Mouse (Mus musculus): ENCODE results near the gene Nek2.

The Nek2 gene

DNA sequence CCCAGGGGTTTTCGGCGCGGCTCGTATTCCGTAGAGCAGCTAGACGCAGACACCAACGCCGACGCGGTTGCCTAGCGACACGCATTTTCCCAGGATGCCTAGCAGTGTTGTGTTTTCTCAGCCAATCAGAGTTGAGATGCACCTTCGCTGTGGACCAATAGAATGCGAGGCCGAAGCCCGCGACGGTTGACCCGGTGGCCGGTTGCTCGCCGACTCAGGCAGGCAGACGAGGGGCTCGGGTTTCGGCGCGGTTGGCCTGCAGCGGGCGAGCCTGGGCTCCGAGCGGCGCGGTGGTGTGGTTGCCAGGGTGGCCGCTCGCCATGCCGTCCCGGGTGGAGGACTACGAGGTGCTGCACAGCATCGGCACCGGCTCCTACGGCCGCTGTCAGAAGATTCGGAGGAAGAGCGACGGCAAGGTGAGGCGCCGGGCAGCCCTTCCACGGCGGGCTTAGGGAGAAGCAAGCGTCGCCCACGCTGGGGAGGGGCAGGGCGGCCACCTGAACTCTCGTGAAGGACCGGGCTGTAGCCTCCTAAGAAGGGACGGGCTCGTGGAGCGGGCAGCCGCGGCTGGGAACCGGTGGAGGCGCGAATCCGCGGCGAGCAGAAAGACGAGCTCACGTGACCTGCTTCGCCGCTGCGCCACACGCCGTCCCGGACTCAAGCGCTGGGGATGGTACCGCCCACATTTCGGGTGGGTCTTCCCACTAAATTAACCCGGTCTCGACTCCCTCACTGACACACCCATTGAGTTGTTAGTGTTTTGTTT is at the start of gene Nek2:
Nek2 (plus strand) TSS at position 119 of the 766 bp plus-strand sequence.
- DNase-seq (ENCODE audit: low read depth), result peak; percentile 94

DNA sequence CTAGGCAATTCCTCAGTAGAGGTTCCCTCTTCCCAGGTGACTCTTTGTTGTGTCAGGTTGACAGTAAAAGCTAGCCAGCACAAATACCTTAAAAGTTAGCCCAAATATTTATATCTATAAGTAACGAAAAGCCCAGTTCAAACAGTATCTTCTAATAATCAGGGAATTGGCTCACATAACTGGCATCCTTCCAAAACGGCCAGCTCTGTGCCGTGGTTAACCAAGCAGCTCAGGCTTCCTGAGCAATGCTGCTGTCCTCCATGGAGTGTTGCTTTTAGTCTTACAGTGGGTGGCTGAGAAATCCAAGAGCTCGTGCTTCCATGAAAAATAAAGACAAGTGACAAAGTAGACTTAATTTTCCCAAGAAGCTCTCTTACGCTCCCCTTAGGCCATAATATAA is 47.1 kb upstream of the Nek2 start:
- DNase-seq (ENCODE audit: low read depth), result no peak

DNA sequence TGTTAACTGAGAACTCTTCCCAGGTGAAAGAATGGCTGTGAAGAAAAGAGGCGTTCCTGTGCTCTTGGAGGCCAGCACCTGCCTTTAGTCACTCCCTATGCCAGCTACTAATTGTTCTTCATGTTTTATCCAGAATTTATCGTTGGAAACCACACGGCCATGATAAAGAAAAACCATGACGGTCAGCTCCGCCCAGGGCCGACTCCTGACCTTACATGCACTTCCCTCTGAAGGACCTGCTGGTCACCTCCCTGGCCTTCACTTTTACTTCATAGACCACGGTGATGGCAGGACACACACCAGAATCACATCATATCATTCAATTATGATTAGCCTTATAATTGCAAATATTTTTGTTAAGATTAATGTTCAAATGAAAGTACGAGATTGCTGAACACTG is 46.1 kb upstream of the Nek2 start:
- no peak for DNase-seq (ENCODE audit: low read depth)

- DNase-seq (ENCODE audit: low read depth), result no peak
Observed at GRCm38 (mm10) chr1:191777521-191777920, 43.7 kb upstream of the Nek2 start.

DNA sequence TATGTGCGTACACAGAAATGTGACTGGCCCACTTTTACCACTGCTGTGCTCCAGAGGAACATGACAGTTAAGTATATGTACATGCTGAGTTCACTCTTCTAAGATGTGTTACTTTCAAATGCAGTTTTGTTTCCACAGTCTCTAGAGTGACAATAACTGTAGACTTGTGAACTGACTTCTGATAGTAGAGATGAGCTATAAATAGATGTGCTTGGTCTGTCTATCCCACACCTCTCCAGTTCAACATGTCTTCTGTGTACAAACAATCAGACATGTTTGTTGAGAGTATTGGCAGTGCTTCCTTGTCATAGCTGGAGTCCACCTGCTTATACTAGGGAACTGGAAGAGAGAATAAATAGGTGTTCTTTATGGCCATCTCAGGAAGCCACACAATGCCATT is 40.8 kb upstream of the Nek2 start:
- DNase-seq (ENCODE audit: low read depth), result no peak

GRCm38 (mm10) chr1:191785108-191785507 is 36.1 kb upstream of the Nek2 start:
- no peak for DNase-seq (ENCODE audit: low read depth)

DNA sequence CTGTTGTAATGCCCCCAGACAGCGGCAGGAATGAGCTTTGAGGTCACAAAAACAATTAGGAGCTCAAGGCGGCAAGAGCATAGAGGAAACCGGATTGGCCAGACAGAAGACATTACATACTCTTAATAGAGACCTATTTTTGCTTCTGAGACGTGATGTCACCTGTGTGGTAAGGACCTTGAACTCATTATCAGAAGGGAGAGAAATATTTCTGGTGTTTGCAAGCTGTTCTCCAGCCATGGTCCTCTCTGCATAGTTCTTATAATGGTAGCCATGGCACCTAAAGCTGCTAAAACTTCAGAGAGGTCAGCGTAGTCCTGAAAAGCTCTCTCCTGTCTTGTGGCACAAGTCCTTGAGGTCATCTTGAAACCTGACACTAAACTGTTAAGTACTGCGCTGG is 35.0 kb upstream of the Nek2 start:
- no peak for DNase-seq (ENCODE audit: low read depth)

DNA sequence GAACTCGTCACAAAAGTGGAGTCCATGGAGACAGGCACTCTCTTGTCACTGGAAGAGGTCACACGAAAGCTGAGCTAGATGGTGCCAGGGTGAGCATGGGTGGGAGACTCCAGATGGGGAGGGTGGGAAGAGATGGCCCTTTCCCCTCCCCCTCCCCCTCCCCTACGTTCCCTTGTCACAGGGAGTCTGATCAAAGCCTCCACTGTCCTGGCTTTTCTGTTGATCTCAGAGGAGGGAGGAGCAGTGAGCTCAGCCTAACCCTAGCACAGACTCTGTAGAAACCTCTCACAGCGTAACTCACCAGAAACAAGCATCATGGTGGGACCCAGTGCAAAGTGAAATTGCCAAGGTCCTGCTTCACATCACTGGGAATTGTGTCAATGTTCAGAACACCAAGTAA is 33.9 kb upstream of the Nek2 start:
- no peak for DNase-seq (ENCODE audit: low read depth)

- no peak for DNase-seq (ENCODE audit: low read depth)
Observed at GRCm38 (mm10) chr1:191792991-191793390, 28.3 kb upstream of the Nek2 start.

GRCm38 (mm10) chr1:191793888-191794532 is 27.2 kb upstream of the Nek2 start:
- DNase-seq (ENCODE audit: low read depth), result no peak

DNA sequence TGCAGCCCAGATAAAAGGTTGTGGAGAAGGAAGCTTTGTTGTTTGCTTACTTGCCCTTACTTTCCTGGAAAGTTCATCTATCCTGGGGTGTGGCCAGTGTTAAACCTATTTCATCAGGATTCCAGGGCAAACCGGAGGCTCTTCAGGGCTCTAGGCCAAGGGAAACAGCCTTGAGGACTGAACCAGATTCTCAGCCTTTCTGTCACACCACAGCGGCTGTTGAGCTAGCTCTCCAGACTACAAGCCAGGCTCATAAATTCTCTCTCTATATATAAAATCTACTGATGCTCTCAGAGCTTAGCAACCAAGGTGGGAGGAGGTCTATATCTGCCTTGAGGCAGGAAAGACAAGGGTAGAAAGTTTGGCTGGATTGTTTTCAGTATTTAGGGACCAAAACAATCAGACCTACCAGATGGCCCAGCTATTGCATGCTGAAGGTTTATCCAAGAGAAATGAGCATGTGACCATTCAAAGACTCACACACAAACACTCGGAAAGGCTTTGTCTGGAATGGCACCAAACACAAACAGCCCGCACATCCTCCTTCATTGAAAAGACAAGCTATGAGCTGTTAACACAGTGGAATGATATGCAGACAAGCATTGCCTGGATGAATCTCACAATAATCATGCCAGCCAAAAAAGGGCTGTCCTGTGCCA is 24.9 kb upstream of the Nek2 start:
- no peak for DNase-seq (ENCODE audit: low read depth)

GRCm38 (mm10) chr1:191802093-191802819 is 19.0 kb upstream of the Nek2 start:
- no peak for DNase-seq (ENCODE audit: low read depth)

GRCm38 (mm10) chr1:191802820-191803655 is 18.2 kb upstream of the Nek2 start:
- DNase-seq (ENCODE audit: low read depth), result no peak

GRCm38 (mm10) chr1:191804747-191805146 is 16.5 kb upstream of the Nek2 start:
- no peak for DNase-seq (ENCODE audit: low read depth)

- no peak for DNase-seq (ENCODE audit: low read depth)
Observed at GRCm38 (mm10) chr1:191805788-191806187, 15.5 kb upstream of the Nek2 start.

DNA sequence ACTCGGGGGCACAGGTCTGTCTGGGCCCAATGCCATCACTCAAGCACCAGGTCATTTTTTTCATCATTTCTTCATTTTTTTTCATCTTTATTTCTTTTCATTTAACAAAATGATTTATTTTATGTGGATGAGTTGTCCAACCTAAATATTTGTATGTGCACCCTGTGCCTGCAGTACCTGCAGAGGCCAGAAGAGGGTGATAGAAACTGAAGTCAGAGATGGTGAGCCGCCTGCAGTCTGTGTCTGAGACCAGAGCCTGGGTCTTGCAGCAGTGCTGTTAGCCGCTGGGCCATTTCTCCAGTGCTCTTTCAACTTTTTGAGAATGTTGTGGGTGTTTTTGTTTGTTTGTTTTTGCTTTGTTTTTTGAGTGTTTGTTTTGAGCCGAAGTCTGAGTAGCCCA is 14.5 kb upstream of the Nek2 start:
- no peak for DNase-seq (ENCODE audit: low read depth)

DNA sequence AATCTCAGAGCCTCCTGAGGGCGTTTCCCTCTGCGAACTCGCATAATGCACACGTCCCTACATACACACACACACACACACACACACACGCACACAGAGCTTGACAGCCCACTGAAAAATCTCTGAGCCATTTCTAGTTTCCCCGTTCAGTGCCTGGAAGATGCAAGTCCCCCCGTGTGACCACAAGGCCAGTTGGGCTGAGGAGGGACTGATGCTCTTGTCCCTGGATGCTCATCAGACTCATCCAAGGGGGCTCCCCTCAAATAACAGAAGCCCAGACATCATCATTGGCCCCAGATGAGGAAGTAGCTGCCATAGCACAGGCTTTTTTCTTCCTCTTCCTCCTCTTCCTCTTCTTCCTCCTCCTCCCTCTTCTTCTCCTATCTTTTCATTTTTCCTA is 13.3 kb upstream of the Nek2 start:
- DNase-seq (ENCODE audit: low read depth), result no peak

- DNase-seq (ENCODE audit: low read depth), result no peak
Observed at GRCm38 (mm10) chr1:191808688-191809223, 12.5 kb upstream of the Nek2 start.

DNA sequence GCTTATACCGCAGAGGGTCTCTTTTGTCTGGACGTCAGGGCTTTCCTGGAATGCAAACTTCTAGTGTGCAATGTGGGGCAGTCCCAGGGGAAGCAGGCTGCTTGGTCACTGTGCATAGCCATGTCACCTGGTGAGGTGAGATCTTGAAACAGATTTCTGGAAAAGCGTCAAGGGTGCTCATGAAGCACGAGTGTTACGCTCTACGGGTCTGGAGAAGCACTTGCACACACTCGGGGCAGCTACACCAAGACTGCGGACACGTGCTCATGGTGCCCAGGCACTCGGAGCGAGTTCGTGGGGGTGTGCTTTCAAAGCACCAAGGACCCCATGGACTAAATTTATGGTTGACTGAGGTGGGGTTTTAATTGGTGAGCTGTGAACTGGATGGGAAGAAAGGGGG is 9.5 kb upstream of the Nek2 start:
- no peak for DNase-seq (ENCODE audit: low read depth)

DNA sequence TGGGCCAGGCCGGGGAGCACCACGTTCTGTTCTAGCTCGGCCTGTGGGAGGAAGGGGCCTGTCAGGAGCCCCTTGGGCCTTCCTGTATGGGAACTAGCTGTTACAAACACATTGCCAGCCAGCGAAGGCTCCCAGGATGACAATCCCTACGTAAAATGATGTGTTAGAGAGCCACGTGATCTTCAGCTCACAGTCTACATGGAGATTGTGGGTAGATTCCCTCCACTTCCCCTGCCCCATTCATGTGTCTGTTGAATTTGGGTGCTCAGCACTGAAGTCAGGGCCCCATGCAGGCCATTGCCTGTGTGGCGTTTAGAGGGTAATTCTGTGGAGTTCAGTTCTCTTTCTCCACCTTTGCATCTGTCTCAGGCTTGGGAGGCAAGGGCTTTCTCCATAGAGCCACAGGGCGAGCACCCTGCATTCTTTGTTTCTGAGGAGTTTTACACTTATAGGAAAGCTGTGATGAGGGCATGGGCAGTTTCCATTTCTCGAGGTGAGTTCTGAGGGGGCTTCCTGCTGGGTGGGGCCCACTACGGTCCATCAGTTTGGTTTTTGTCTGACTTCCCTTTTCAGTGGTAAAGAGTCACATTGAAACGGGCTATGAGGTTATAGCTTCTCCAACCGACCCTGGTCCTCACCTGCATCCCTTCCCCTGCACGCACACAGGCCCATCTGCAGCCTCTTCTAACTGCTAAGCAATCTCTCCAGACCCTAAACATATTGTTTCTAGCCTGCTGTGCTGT is 8.1 kb upstream of the Nek2 start:
- DNase-seq (ENCODE audit: low read depth), result no peak

DNA sequence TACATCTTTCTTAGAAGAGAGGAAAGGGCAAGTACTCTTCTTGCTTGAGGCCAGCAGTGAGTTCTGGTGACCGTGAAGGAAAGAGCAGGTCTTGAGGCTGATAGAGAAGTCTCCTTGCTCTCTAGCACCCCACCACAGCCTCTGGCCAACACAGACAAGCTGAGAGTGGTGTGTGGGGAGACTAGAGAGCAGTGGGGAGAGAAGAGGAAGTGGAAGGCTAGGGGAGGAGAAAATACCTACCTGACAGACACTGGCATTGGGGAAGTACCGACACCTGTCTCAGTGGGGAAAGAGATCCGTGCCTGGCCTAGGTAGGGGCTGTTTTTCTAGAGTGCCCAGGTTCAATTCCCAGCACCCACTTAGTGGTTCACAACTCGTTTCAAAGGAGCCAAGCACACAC is 7.0 kb upstream of the Nek2 start:
- DNase-seq (ENCODE audit: low read depth), result no peak

All from naive thymus-derived CD4-positive, alpha-beta T cell, adult 2 months (primary cell).